Mouse (Mus musculus) brain, embryonic 18.5 days (tissue): ENCODE data around the gene Tacr1.

Source experiments
- DNase-seq: peaks from one replicate; pipeline ENCODE4 v3.0.0-alpha.2; 2012; ENCODE audit warnings: low read depth, low spot score

Gene Tacr1

GRCm38 (mm10) chr6:82525107-82525867 is 123.2 kb downstream of the Tacr1 start:
- DNase-seq = no peak

- DNase-seq = no peak
Measured at GRCm38 (mm10) chr6:82528631-82529030, 126.5 kb downstream of the Tacr1 start.

GRCm38 (mm10) chr6:82536641-82537040 is 134.5 kb downstream of the Tacr1 start:
- DNase-seq = no peak

GRCm38 (mm10) chr6:82549270-82549669 is 147.1 kb downstream of the Tacr1 start:
- DNase-seq = no peak

GRCm38 (mm10) chr6:82575445-82575844 is 173.3 kb downstream of the Tacr1 start:
- no peak for DNase-seq

- DNase-seq = no peak
Measured at GRCm38 (mm10) chr6:82585396-82585795, 183.3 kb downstream of the Tacr1 start.

- DNase-seq = no peak
Measured at GRCm38 (mm10) chr6:82589387-82589786, 187.3 kb downstream of the Tacr1 start.

GRCm38 (mm10) chr6:82595461-82596090 is 193.4 kb downstream of the Tacr1 start:
- no peak for DNase-seq

- DNase-seq = no peak
Measured at GRCm38 (mm10) chr6:82603228-82603627, 201.1 kb downstream of the Tacr1 start.

- no peak for DNase-seq
Measured at GRCm38 (mm10) chr6:82603665-82604064, 201.5 kb downstream of the Tacr1 start.

- no peak for DNase-seq
Measured at GRCm38 (mm10) chr6:82604791-82605190, 202.7 kb downstream of the Tacr1 start.

- DNase-seq = no peak
Measured at GRCm38 (mm10) chr6:82608756-82609155, 206.6 kb downstream of the Tacr1 start.

- DNase-seq = no peak
Measured at GRCm38 (mm10) chr6:82609339-82609926, 207.3 kb downstream of the Tacr1 start.
